ENCODE assay signal across 14 mouse cellular contexts in the genomic region with DNA sequence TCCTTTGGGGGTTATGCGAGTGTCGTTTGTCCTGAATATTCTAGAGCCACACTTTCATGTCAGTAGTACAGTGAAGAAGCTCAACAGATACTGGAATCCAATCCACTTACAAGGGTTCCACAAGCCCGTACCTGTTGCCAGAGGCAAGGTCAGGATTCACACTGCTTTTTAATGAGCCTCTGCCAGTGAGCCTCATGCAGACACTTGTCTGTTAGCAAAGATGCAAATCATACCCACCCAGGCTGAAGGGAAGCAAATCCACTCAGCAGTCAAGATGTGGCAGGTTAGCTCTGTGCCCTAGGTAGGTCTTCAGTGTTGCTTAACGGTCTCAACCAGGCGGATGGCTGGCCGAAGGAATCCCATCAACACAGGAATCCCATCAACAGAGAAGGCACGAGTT.
A peak's percentile ranks its signal among the peaks of the same experiment; 100 is the strongest.
DNase-seq lines count a peak whose midpoint lies in the region; ATAC-seq lines count a peak whose summit lies in the region.
"Had no signal": no experiment of that assay in that cellular context is flagged by ENCODE, and none has a peak within 500 bp of the region (broad histone marks: within the 10 kb centered on the region; RNA-seq: fewer than 3 reads in every experiment).

No protein-coding gene starts in this region.

- no peak overlapping the region for H3K9ac ChIP-seq in forebrain, embryonic 12.5 days
- no peak overlapping the region for H3K9ac ChIP-seq in forebrain, embryonic 16.5 days (replicated peaks; ENCODE audit: low read depth, low read length)
- H3K9ac ChIP-seq in hindbrain, embryonic 14.5 days: peak overlapping the region; percentile 18; the same call in 1 of the 2 replicates
- no peak overlapping the region for H3K9ac ChIP-seq in hindbrain, embryonic 11.5 days (ENCODE audit: low read depth, low read length)
- no peak overlapping the region for H3K9ac ChIP-seq in liver, embryonic 11.5 days (ENCODE audit: low read depth, low read length)
- H3K9ac ChIP-seq: kidney, embryonic 15.5 days; liver, embryonic 13.5 days; lung, embryonic 15.5 days had no signal

- H3K27ac ChIP-seq in forebrain, embryonic 12.5 days: 0 out of 2 replicates have a peak overlapping the region, but pooled peaks have one; percentile 25
- H3K27ac ChIP-seq in forebrain, embryonic 16.5 days (ENCODE audit: low read length): no peak overlapping the region
- peak overlapping the region; percentile 69; the same call in 1 of the 2 replicates for H3K27ac ChIP-seq in hindbrain, embryonic 14.5 days
- H3K27ac ChIP-seq in hindbrain, embryonic 11.5 days (ENCODE audit: low read depth, low read length): no peak overlapping the region
- H3K27ac ChIP-seq in liver, embryonic 11.5 days (ENCODE audit: low read depth, low read length): no peak overlapping the region
- H3K27ac ChIP-seq: liver, embryonic 13.5 days; lung, embryonic 15.5 days; macrophage had no signal

- H3K4me2 ChIP-seq in forebrain, embryonic 12.5 days: no peak overlapping the region
- no peak overlapping the region for H3K4me2 ChIP-seq in forebrain, embryonic 16.5 days (ENCODE audit: low read length)
- no peak overlapping the region for H3K4me2 ChIP-seq in hindbrain, embryonic 14.5 days (replicated peaks)
- H3K4me2 ChIP-seq in hindbrain, embryonic 11.5 days (replicated peaks; ENCODE audit: low read depth, low read length): no peak overlapping the region
- no peak overlapping the region for H3K4me2 ChIP-seq in liver, embryonic 11.5 days
- H3K4me2 ChIP-seq: liver, embryonic 13.5 days; lung, embryonic 15.5 days had no signal

- no peaks in the 10 kb centered on the region for H3K27me3 ChIP-seq in forebrain, embryonic 12.5 days
- H3K27me3 ChIP-seq in forebrain, embryonic 16.5 days (replicated peaks; ENCODE audit: control insufficient read depth, insufficient read depth, low read length): no peaks in the 10 kb centered on the region
- no peaks in the 10 kb centered on the region for H3K27me3 ChIP-seq in hindbrain, embryonic 14.5 days (ENCODE audit: control insufficient read depth, insufficient read depth, low read length)
- no peaks in the 10 kb centered on the region for H3K27me3 ChIP-seq in hindbrain, embryonic 11.5 days (ENCODE audit: control insufficient read depth, insufficient read depth, low read length)
- no peaks in the 10 kb centered on the region for H3K27me3 ChIP-seq in liver, embryonic 11.5 days (replicated peaks; ENCODE audit: control insufficient read depth, insufficient read depth, low read length)
- H3K27me3 ChIP-seq: kidney, embryonic 15.5 days; liver, embryonic 13.5 days; lung, embryonic 15.5 days had no signal

- H3K4me3 ChIP-seq in forebrain, embryonic 12.5 days (replicated peaks): no peak overlapping the region
- no peak overlapping the region for H3K4me3 ChIP-seq in forebrain, embryonic 16.5 days (replicated peaks; ENCODE audit: low read length)
- H3K4me3 ChIP-seq in hindbrain, embryonic 14.5 days (replicated peaks; ENCODE audit: low read length): no peak overlapping the region
- no peak overlapping the region for H3K4me3 ChIP-seq in hindbrain, embryonic 11.5 days (ENCODE audit: low read depth, low read length)
- no peak overlapping the region for H3K4me3 ChIP-seq in liver, embryonic 11.5 days (ENCODE audit: low read depth, low read length)
- H3K4me3 ChIP-seq: kidney, embryonic 15.5 days; liver, embryonic 13.5 days; lung, embryonic 15.5 days had no signal

- 70% methylated on average over 7 of the region's 7 CpGs for WGBS in forebrain, embryonic 12.5 days
- WGBS in forebrain, embryonic 16.5 days: 54% methylated on average over 7 of the region's 7 CpGs
- WGBS in hindbrain, embryonic 14.5 days: 77% methylated on average over 7 of the region's 7 CpGs
- WGBS in hindbrain, embryonic 11.5 days: 85% methylated on average over 7 of the region's 7 CpGs
- WGBS in liver, embryonic 11.5 days: 83% methylated on average over 7 of the region's 7 CpGs

- peaks cover 24% of the 10 kb centered on the region for H3K4me1 ChIP-seq in forebrain, embryonic 12.5 days
- H3K4me1 ChIP-seq in forebrain, embryonic 16.5 days (replicated peaks; ENCODE audit: control insufficient read depth, insufficient read depth, low read length): peaks cover 21% of the 10 kb centered on the region
- H3K4me1 ChIP-seq in hindbrain, embryonic 14.5 days (replicated peaks; ENCODE audit: control insufficient read depth, insufficient read depth, low read length): peaks cover 33% of the 10 kb centered on the region
- 0 out of 2 replicates have a peak, but pooled peaks cover 4% of the 10 kb centered on the region for H3K4me1 ChIP-seq in hindbrain, embryonic 11.5 days (replicated peaks; ENCODE audit: control insufficient read depth, insufficient read depth, low read length)
- H3K4me1 ChIP-seq in liver, embryonic 11.5 days (replicated peaks; ENCODE audit: control insufficient read depth, insufficient read depth, low read length): peaks cover 11% of the 10 kb centered on the region

- no peak for DNase-seq in hindbrain, embryonic 14.5 days (ENCODE audit: low spot score)
- no peak for DNase-seq in hindbrain, embryonic 11.5 days (ENCODE audit: low spot score)
- peak; percentile 15 for DNase-seq in retina, postnatal 1 day
- DNase-seq in retina, embryonic 14.5 days (ENCODE audit: low spot score): no peak
- no peak for DNase-seq in cerebellum, postnatal 14 days
- DNase-seq in liver, embryonic 11.5 days (ENCODE audit: low spot score): no peak
- DNase-seq: adrenal gland, adult 8-10 months; liver, embryonic 13.5 days; thymus, adult 2 months had no signal

- ATAC-seq in forebrain, embryonic 12.5 days (ENCODE audit: low FRiP score): peak; percentile 18; the same call in 1 of the 2 replicates
- ATAC-seq in forebrain, embryonic 16.5 days: no peak
- ATAC-seq in hindbrain, embryonic 14.5 days (ENCODE audit: low FRiP score): no peak
- no peak for ATAC-seq in hindbrain, embryonic 11.5 days (ENCODE audit: low FRiP score)
- ATAC-seq in liver, embryonic 11.5 days (replicated peaks; ENCODE audit: low FRiP score): no peak

- no peaks in the 10 kb centered on the region for H3K36me3 ChIP-seq in forebrain, embryonic 12.5 days (replicated peaks)
- H3K36me3 ChIP-seq in forebrain, embryonic 16.5 days (ENCODE audit: control insufficient read depth, insufficient read depth): no peaks in the 10 kb centered on the region
- no peaks in the 10 kb centered on the region for H3K36me3 ChIP-seq in hindbrain, embryonic 14.5 days (replicated peaks; ENCODE audit: control insufficient read depth, insufficient read depth)
- no peaks in the 10 kb centered on the region for H3K36me3 ChIP-seq in hindbrain, embryonic 11.5 days (ENCODE audit: control insufficient read depth, insufficient read depth, low read length)
- H3K36me3 ChIP-seq in liver, embryonic 11.5 days (ENCODE audit: control insufficient read depth, insufficient read depth, low read length): no peaks in the 10 kb centered on the region
- H3K36me3 ChIP-seq: kidney, embryonic 15.5 days; liver, embryonic 13.5 days; lung, embryonic 15.5 days had no signal

- H3K9me3 ChIP-seq in forebrain, embryonic 12.5 days: no peaks in the 10 kb centered on the region
- H3K9me3 ChIP-seq in forebrain, embryonic 16.5 days (ENCODE audit: control insufficient read depth, low read length): no peaks in the 10 kb centered on the region
- no peaks in the 10 kb centered on the region for H3K9me3 ChIP-seq in hindbrain, embryonic 14.5 days (ENCODE audit: control insufficient read depth, low read length)
- no peaks in the 10 kb centered on the region for H3K9me3 ChIP-seq in hindbrain, embryonic 11.5 days (ENCODE audit: control insufficient read depth, low read length)
- H3K9me3 ChIP-seq in liver, embryonic 11.5 days (ENCODE audit: control insufficient read depth, low read length): no peaks in the 10 kb centered on the region
- H3K9me3 ChIP-seq: kidney, embryonic 15.5 days; liver, embryonic 13.5 days; lung, embryonic 15.5 days had no signal

Comparison
In these comparisons a context has a peak if more than half of its experiments do, and no peak if none do; other contexts are left out.
1. H3K27ac ChIP-seq: peak in forebrain, embryonic 12.5 days (single experiment) and hindbrain, embryonic 14.5 days (single experiment); none in forebrain, embryonic 16.5 days (single experiment), hindbrain, embryonic 11.5 days (single experiment) and liver, embryonic 11.5 days (single experiment).